Mouse (Mus musculus) limb, embryonic 11.5 days (tissue): Measurements from ENCODE around the gene Prkcsh. TPM values are rescaled to one million over a fixed set of nuclear protein-coding genes. Genes with fewer than 3 reads are reported as not detected.

Experiments
- ATAC-seq: fragments of 200-750 bp; cut with Nextera tagmentation; 2 replicates; pipeline ENCODE4 v1.8.0; 2017; ENCODE audit warnings: low read depth; ENCODE audit not compliant: insufficient number of reproducible peaks, low FRiP score, low TSS enrichment
- DNase-seq: peaks from one replicate; pipeline ENCODE4 v3.0.0-alpha.2; 2015; ENCODE audit warnings: low spot score
- H3K27ac ChIP-seq: fragments of 300-500 bp; sonication (generic); replicated peaks from 2 replicates; pipeline ENCODE4 v1.5.1; 2014; ENCODE audit warnings: low read depth, mild to moderate bottlenecking, low read length
- H3K27me3 ChIP-seq: fragments of 300-500 bp; sonication (generic); 2 replicates; pipeline ENCODE4 v1.6.1; 2014; ENCODE audit warnings: mild to moderate bottlenecking, low read length, mixed read lengths; ENCODE audit not compliant: control insufficient read depth, insufficient read depth
- H3K36me3 ChIP-seq: fragments of 300-500 bp; sonication (generic); 2 replicates; pipeline ENCODE4 v1.6.1; 2014; ENCODE audit warnings: mild to moderate bottlenecking, low read length, moderate library complexity, mixed read lengths; ENCODE audit not compliant: control insufficient read depth, insufficient read depth
- H3K4me1 ChIP-seq: fragments of 300-500 bp; sonication (generic); 2 replicates; pipeline ENCODE4 v1.6.1; 2014; ENCODE audit warnings: low read length, mixed read lengths; ENCODE audit not compliant: control insufficient read depth, insufficient read depth
- H3K4me2 ChIP-seq: fragments of 300-500 bp; sonication (generic); 2 replicates; pipeline ENCODE4 v1.6.1; 2014; ENCODE audit warnings: low read depth, mild to moderate bottlenecking, moderate library complexity; ENCODE audit not compliant: severe bottlenecking
- H3K4me3 ChIP-seq: fragments of 300-500 bp; sonication (generic); 2 replicates; pipeline ENCODE4 v1.5.1; 2014; ENCODE audit warnings: low read depth, low read length
- H3K9ac ChIP-seq: fragments of 300-500 bp; sonication (generic); 2 replicates; pipeline ENCODE4 v1.6.1; 2014; ENCODE audit warnings: mild to moderate bottlenecking, low read length
- H3K9me3 ChIP-seq: fragments of 300-500 bp; sonication (generic); 2 replicates; pipeline ENCODE4 v1.6.1; 2016; ENCODE audit warnings: low read length; ENCODE audit not compliant: control insufficient read depth
- WGBS: fragments of 180-500 bp; shearing (Covaris S2); extraction: QIAGEN DNeasy Blood & Tissue Kit; methylation state at CpG from one replicate; pipeline ENCODE4 v1.1.7; 2014; 5-methylcytosine and 5-hydroxymethylcytosine counted together
- polyA plus RNA-seq: library from polyadenylated mRNA; unstranded; fragments of >200 nt; fragmentation: Nextera tagmentation; extraction: Ambion mirVana; gene quantifications from 2 replicates; pipeline ENCODE4 v1.2.1, GENCODE M21; 2014

The Prkcsh gene
- 86.4 and 93.0 TPM in 2 replicates for polyA plus RNA-seq

DNA sequence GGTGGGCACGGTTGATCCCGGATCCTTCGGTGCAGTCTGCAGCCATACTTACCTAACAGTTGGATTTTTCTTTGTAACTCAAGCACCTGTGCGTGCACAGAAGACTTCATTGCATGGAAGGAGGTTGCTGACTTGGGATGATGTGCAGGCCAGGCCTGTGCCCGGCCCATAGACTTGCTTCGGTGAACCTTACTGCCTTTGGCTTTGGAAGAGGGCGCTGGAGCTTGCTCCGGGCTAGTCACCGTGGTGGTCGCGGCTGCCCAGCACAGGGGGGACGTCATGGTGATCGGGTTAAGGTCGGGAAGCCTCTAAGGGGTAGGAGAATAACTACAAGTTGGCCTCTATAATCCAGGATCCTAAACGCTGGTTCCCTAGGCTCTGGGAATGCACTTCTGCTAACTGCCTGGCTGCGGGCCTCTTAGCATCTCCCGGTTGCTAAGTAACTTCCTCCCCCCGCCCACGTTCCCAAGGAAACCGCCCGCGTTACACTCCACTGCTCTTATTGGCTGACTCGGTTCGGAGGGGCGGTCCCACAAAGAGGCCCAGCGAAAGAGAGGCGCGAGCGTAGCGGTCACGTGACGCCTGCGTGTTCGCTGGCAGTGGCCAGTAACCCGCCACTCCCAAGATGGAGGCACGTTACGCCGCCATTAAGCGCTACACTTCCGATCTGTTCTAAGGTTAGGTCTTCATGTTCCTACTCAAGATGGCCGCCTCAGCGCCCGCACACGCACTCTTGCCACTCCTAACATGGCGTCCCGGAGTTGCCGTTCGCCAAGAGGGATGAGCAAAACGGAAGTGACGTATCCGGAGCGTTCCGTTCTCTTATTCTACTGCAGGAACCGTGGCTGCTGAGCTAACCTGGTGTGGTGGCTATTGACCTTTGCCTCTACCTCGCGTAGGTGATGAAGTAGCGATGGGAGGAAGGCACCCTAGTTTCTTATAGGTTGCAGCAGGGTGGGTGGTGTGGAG is at the start of gene Prkcsh, which contains the start of gene Ccdc151:
TSS of gene Prkcsh (plus strand) at position 613 of the 969 bp plus-strand sequence.
TSS of gene Ccdc151 (minus strand) at position 441 of the 969 bp plus-strand sequence.
- no peak within 1 kb of the TSS for H3K27ac ChIP-seq
- H3K9ac ChIP-seq: peak within 1 kb of the TSS; percentile 67
- ATAC-seq: peak; percentile 99
- H3K9me3 ChIP-seq: no peaks in the 10 kb centered on the region
- peaks cover 11% of the 10 kb centered on the region; the same call in 1 of the 2 replicates for H3K36me3 ChIP-seq
- H3K4me3 ChIP-seq: peak within 1 kb of the TSS; percentile 79
- DNase-seq: peak; percentile 98
- H3K27me3 ChIP-seq: no peaks in the 10 kb centered on the region
- 6% methylated on average over 57 of the region's 57 CpGs for WGBS
- H3K4me2 ChIP-seq: peak within 1 kb of the TSS; percentile 91
- H3K4me1 ChIP-seq: peaks cover 10% of the 10 kb centered on the region

DNA sequence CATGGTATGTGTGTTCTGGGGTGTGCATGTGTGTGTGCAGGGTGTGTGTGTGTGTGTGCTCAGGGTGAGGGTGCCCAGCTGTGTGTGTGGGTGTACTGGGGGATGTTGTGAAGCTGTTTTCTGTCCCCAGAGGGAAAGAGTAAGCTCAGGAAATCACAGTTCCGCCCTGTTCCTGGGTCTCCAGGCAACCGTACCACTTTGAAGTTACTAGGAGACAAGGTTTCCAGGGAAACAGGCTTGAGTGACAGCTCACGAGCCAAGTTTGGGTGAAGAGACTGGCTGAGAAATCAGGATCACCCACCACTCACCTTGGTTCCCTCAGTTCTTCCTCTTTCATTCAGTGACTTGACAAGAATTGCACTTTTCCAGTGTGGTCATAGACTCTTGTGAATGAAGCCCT is 49.0 kb upstream of the Prkcsh start:
- no peak overlapping the region for H3K4me3 ChIP-seq
- ATAC-seq (no peak), DNase-seq (no peak)
- H3K9ac ChIP-seq: no peak overlapping the region
- H3K4me2 ChIP-seq: no peak overlapping the region
- H3K4me1 ChIP-seq: no peaks in the 10 kb centered on the region
- H3K27ac ChIP-seq: no peak overlapping the region
- no peaks in the 10 kb centered on the region for H3K9me3 ChIP-seq
- peaks cover 3% of the 10 kb centered on the region; the same call in 1 of the 2 replicates for H3K36me3 ChIP-seq
- H3K27me3 ChIP-seq: no peaks in the 10 kb centered on the region
- 15% methylated on average over 3 of the region's 3 CpGs for WGBS

DNA sequence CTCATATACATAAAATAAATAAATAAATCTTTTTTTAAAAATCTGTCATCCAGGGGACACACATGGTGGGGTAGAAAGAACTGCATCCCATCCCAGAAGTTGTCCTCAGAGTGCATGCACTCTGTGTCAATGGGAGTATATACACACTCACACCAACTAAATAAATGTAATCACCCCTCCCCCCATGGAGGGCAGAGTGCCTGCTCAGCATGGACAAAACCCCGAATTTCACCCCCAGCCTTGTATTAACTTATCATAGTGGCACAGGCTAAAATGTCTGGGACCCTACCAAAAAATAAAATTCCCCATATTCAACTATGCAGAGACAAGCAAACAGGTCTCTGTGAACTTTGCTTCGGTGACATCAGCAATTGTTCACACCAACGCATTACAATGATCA is 48.0 kb upstream of the Prkcsh start:
- H3K4me1 ChIP-seq: no peaks in the 10 kb centered on the region
- H3K4me3 ChIP-seq: no peak overlapping the region
- peaks cover 2% of the 10 kb centered on the region; the same call in 1 of the 2 replicates for H3K27me3 ChIP-seq
- no peak overlapping the region for H3K9ac ChIP-seq
- peaks cover 3% of the 10 kb centered on the region; the same call in 1 of the 2 replicates for H3K36me3 ChIP-seq
- WGBS: 85% methylated on average over 3 of the region's 3 CpGs
- no peaks in the 10 kb centered on the region for H3K9me3 ChIP-seq
- H3K27ac ChIP-seq: no peak overlapping the region
- no peak for DNase-seq
- H3K4me2 ChIP-seq: no peak overlapping the region
- no peak for ATAC-seq

DNA sequence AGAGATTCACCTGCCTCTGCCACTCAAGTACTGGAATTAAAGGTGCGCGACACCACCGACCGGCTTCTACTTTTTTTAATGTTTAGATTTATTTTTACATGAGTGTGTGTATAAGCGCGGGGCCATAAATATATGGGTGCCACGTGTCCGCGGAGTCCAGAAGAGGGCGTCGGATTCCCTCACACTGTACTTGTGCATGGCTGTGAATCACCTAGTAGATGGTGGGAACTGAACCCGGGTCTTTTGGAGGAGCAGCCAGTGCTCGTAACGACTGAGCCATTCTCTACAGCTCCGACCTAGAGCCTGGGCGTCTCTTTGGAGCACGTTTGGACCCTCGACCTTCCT is 47.4 kb upstream of the Prkcsh start:
- peak overlapping the region; percentile 70; the same call in 1 of the 2 replicates for H3K27ac ChIP-seq
- H3K4me2 ChIP-seq: peak overlapping the region; percentile 61
- H3K4me3 ChIP-seq: peak overlapping the region; percentile 73
- ATAC-seq: peak; percentile 45
- 3% methylated on average over 18 of the region's 18 CpGs for WGBS
- H3K27me3 ChIP-seq: peaks cover 3% of the 10 kb centered on the region
- H3K36me3 ChIP-seq: peaks cover 6% of the 10 kb centered on the region; the same call in 1 of the 2 replicates
- no peaks in the 10 kb centered on the region for H3K9me3 ChIP-seq
- H3K4me1 ChIP-seq: no peaks in the 10 kb centered on the region
- peak overlapping the region; percentile 58 for H3K9ac ChIP-seq
- DNase-seq: no peak

DNA sequence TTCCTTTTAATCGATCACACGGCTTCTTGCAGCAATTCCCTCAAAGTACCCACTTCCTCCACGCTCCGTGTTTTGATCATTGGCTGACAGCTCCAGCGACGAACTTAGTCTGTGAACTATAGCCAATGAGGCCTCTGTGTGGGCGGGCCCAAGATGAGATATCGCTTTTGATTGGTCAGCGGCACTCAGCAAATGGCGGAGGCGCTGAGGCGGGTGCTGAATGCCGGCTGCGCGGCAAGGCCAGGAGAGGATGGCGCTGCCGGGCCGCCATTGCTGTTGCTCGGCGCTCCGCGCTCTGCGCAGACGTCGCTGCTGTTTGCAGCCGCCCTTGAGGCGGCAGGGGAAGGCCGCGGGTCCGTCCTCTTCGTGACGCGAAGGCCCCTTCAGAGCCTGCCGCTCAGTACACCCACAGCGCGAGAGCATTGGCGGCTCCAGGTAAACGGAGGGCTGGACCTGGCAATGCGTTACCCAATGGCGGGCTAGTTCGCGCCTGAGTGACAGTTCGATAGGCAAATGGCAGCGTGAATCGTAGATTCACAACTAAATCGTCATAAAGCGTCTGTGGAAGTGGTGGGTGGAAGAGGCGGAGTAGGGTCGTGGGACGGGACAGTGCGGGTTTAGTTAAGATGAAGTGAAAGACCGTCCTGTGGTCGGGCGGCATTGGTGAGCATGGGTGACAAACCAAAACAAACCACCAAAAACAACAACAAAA is 46.9 kb upstream of the Prkcsh start, which contains the start of gene Swsap1:
TSS of gene Swsap1 (plus strand) at position 186 of the 712 bp plus-strand sequence.
- H3K27me3 ChIP-seq: peaks cover 9% of the 10 kb centered on the region
- 0 out of 2 replicates have a peak, but pooled peaks cover 4% of the 10 kb centered on the region for H3K4me1 ChIP-seq
- H3K36me3 ChIP-seq: peaks cover 6% of the 10 kb centered on the region; the same call in 1 of the 2 replicates
- H3K9ac ChIP-seq: peak within 1 kb of the TSS; percentile 76
- peak; percentile 96 for ATAC-seq
- no peaks in the 10 kb centered on the region for H3K9me3 ChIP-seq
- H3K4me2 ChIP-seq: peak within 1 kb of the TSS; percentile 61
- peak; percentile 97 for DNase-seq
- WGBS: under 1% methylated on average over 54 of the region's 54 CpGs
- peak within 1 kb of the TSS; percentile 70; the same call in 1 of the 2 replicates for H3K27ac ChIP-seq
- H3K4me3 ChIP-seq: peak within 1 kb of the TSS; percentile 73

DNA sequence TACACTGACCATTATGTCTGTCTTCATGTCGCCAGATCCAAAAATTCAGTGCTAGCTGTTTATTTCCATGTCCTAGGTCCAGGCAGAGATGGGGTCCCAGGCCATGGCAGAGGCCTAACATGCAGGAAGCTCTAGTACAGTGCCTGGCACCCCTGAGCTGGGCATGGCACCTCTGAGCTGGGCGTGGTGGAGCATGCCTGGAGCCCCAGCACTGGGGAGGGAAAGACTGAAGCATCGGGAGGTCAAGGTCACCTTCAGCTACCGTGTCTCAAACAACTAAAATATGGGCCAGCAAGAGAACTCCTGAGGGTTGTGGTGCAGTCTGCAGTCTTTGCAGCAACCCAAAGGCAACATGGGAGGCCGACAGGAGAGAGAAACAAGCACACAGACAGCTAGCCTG is 44.2 kb upstream of the Prkcsh start:
- 80% methylated on average over 5 of the region's 5 CpGs for WGBS
- DNase-seq (no peak), ATAC-seq (no peak)
- no peak overlapping the region for H3K27ac ChIP-seq
- H3K4me1 ChIP-seq: 0 out of 2 replicates have a peak, but pooled peaks cover 10% of the 10 kb centered on the region
- H3K4me2 ChIP-seq: no peak overlapping the region
- H3K4me3 ChIP-seq: no peak overlapping the region
- no peak overlapping the region for H3K9ac ChIP-seq
- H3K9me3 ChIP-seq: no peaks in the 10 kb centered on the region
- peaks cover 6% of the 10 kb centered on the region; the same call in 1 of the 2 replicates for H3K36me3 ChIP-seq
- peaks cover 34% of the 10 kb centered on the region for H3K27me3 ChIP-seq

DNA sequence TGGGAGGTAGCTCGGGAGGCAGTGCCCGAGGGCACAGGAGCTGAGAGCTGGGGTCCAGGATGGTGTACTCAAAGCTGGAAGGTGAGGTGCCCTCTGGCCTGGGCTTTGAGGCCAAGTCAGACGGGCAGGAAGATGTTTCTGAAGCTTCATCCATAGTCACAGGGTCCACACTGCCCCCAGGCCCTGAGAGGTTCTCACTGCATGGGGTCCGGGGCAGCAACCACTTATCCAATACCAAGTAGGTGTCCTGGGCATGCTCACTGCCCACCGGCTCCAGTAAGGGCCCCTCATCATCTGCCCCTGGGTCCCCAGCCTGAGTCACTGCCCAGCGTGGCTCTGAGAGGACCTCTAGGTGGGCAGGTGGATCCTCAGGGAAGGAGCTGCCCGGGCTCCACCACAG is 43.4 kb upstream of the Prkcsh start:
- WGBS: 88% methylated on average over 7 of the region's 7 CpGs
- H3K9ac ChIP-seq: no peak overlapping the region
- no peak for ATAC-seq
- peaks cover 6% of the 10 kb centered on the region; the same call in 1 of the 2 replicates for H3K36me3 ChIP-seq
- H3K4me3 ChIP-seq: no peak overlapping the region
- H3K27me3 ChIP-seq: peaks cover 36% of the 10 kb centered on the region
- no peak overlapping the region for H3K27ac ChIP-seq
- H3K4me1 ChIP-seq: 0 out of 2 replicates have a peak, but pooled peaks cover 10% of the 10 kb centered on the region
- no peaks in the 10 kb centered on the region for H3K9me3 ChIP-seq
- DNase-seq: no peak
- no peak overlapping the region for H3K4me2 ChIP-seq

DNA sequence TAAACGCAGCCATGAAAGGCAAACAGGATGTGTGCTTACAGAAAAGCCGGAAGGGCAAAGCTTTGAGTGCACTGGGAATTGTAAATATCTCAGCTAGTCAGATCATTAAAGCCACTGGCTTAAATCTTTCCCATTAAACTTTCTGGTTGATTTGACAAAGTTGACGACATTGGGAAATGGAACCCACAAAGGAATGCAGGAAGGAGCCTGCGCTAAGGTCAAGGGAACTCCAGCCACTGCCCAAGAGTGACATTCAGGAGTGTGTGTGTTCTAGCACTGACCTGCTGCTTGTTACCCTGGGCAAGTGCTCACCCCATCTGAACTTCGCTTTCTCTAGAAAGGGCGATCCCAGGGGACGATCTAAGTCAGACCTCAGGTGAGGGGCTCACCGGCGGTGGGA is 42.5 kb upstream of the Prkcsh start:
- Histone ChIP-seq H3K9ac (no peak overlapping the region), H3K4me1 (0 out of 2 replicates have a peak, but pooled peaks cover 10% of the 10 kb centered on the region), H3K27me3 (peaks cover 36% of the 10 kb centered on the region), H3K4me3 (no peak overlapping the region), H3K4me2 (peak overlapping the region; percentile 22; the same call in 1 of the 2 replicates), H3K9me3 (no peaks in the 10 kb centered on the region), H3K36me3 (peaks cover 6% of the 10 kb centered on the region; the same call in 1 of the 2 replicates), H3K27ac (no peak overlapping the region)
- ATAC-seq (no peak), DNase-seq (no peak)
- 44% methylated on average over 9 of the region's 9 CpGs for WGBS
